Mouse (Mus musculus): ENCODE results near the gene Acox2.

- TF ChIP-seq POLR2A (IDR thresholded peaks at IDR 0.05; ENCODE audit: borderline replicate concordance, control insufficient read depth, low read depth, low read length): no peak
- TF ChIP-seq CTCF (IDR thresholded peaks at IDR 0.05; ENCODE audit: control insufficient read depth, insufficient read depth, low read length): no peak
These were observed 401 bp downstream of the Acox2 start for GRCm38 (mm10) chr14:8258752-8259151.
